Mouse (Mus musculus) liver, adult 10 weeks (tissue): ENCODE data around the gene Gm13103. TPM values are rescaled to one million over a fixed set of nuclear protein-coding genes. Genes with fewer than 3 reads are reported as not detected.

Source experiments
- polyA plus RNA-seq: library from polyadenylated mRNA; stranded (reverse); fragments of 350-450 nt; fragmentation: Illumina TruSeq; extraction: RNeasy Lipid Tissue Mini Kit (QIAGEN cat#74804); gene quantifications from one replicate; pipeline ENCODE4 v1.2.3, GENCODE M21; 2014; ENCODE audit warnings: low read depth, low replicate concordance

Gm13103 gene
- polyA plus RNA-seq, result not detected

DNA sequence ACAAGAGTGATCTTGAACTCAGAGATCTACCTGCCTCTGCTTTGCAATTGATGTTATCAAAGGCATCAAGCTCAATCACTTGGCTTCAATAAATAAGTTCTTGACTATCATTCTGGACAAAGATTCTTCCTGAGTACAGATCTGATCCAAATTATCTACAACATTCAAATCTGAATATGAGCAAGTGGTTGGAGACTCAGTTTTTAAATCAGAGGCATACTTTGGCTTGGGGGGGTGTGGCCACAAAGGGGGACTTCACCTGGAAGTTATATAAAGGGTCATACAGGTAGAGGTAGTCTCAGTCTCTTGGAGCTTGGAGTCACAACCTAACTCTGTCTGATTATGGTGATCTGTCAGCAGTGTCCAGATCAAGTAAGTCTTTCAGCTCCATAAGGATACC lies at the start of gene Gm13103:
Gm13103 (plus strand) TSS at position 301 of the 400 bp plus-strand sequence.

DNA sequence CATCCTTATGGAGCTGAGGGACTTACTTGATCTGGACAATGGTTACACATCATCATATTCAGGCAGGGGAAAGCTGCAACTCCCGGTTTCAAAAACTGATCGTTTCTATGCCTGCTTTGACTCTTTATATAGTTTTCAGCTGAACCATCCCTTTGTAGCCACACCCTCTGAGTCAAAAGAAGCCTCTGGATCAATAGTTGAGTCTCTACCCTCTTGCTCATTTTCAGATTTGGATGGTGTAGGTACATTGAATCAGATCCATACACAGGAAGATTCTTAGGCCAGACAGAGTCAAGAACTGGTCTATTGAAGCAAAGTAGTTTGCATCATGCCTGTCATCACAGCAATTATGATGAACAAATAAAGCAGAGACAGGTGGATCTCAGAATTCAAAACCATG lies 30.3 kb upstream of the Gm13103 start, which contains the start of gene Gm13084:
Gm13084 (minus strand) TSS at position 101 of the 400 bp plus-strand sequence.

DNA sequence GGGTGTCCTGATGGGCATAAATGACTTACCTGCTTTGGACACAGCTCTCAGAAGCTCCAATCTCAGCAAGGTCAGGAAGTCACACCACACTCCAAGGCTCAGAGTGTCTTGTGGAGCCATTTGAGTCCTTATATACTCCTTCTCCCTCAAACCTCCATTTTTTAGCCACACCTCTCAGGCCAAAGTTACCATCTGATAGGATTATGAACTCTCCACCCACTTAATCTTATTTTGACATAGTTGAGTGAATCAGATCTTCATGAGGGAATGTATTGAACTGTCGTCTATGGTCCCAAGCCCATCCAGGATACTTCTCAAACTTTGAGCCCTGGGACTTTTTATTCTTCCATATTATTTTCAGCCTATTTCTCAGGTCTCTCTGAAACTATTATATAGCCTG lies 54.0 kb downstream of the Gm13103 start, which contains the start of gene Pramef6:
Pramef6 (minus strand) TSS at position 101 of the 400 bp plus-strand sequence.

Other genes with a start within 250 kb of the Gm13103 start
- not detected for gene Gm13083, start 231.5 kb upstream of the Gm13103 start, polyA plus RNA-seq
- not detected for gene Gm13088, start 189.3 kb upstream of the Gm13103 start, polyA plus RNA-seq
- gene Gm13089, start 143.8 kb upstream of the Gm13103 start, polyA plus RNA-seq, result not detected
- not detected for gene Gm13078, start 127.0 kb upstream of the Gm13103 start, polyA plus RNA-seq
- not detected for gene Gm13023, start 57.1 kb upstream of the Gm13103 start, polyA plus RNA-seq
- gene Gm13084, start 30.4 kb upstream of the Gm13103 start, polyA plus RNA-seq, result not detected
- gene Pramef6, start 53.9 kb downstream of the Gm13103 start, polyA plus RNA-seq, result not detected
- not detected for gene Pramef25, start 104.5 kb downstream of the Gm13103 start, polyA plus RNA-seq
- gene Gm13101, start 120.5 kb downstream of the Gm13103 start, polyA plus RNA-seq, result not detected
- not detected for gene Pramef17, start 147.9 kb downstream of the Gm13103 start, polyA plus RNA-seq
- gene Pramel4, start 212.6 kb downstream of the Gm13103 start, polyA plus RNA-seq, result not detected